Mouse (Mus musculus): ENCODE data around the gene Trem3.

Trem3 gene

DNA sequence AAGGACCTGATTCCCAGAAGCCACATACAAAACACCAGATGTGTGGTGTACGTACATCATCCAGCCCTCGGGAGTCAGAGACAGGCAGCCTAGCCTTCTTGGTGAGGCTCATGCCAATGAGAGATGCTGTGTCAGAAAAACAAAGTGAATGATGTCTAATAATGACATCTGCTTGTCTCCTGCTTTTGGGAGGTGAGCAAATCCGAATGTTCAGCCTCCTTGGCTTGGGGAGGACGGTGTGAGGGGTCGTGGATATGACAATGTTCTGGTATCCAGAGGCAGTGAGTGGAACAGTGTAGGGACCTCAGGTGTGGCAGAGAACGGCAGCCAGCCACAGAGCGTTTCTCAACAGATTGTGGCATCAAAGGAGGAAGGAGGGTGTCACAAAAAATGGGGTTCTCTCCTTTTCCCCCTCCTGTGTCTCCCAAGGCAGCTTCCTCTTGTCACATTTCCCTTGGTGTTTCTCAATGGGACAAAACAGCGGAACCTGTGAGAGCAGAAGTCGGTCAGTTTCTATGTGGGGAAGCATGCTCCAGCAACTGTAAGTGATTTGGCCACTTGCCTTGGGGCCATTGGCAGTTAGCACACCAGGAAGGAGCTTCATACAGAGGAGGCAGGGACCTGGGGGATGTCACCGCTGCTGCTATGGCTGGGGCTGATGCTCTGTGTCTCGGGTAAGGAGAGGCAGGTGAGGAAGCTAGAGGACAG lies at the start of gene Trem3:
Trem3 (plus strand) TSS at position 557 of the 708 bp plus-strand sequence.
- in situ Hi-C loops (cut with MseI, MboI) = no loop called here

DNA sequence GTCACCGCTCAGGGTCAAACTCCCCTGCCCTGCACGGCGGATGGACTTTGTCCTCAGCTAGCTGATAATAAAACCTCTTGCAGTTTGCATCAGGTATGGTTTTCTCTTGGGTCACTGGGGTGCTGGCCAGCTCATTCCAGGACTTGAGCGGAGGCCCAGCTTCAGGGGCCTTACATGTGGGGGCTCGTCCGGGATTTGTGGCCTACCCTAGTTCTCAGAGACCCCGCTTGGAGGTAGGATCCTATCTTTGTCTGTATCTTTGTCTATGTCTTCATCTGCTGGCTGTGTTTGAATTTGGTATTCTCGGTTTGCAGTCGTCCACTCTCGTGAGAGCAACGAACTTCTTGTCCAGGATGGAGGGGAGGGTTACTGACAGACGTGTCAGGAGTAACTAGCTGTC lies 44.5 kb upstream of the Trem3 start:
- in situ Hi-C loops (cut with MseI, MboI) = loop anchor here in 1 of 2 experiments (10.0 kb wide), 1 partner anchor 132 kb away; no protein-coding TSS in a partner anchor

DNA sequence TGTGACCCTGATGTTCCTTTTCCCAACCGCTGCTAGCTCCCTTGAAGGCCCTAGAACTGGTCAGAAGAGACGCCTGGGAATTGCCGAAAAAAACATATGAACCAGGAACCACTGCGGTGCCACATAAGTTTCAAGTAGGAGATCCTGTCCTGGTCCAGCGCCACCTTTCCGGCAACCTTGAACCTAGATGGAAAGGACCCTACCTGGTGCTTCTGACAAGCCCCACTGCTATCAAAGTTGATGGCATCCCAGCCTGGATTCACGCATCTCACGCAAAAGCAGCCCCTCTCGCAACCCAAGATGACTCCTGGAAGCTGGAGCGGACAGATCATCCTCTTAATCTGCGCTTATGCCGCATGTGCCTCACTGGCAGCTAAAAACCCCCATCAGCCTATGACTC lies 35.0 kb upstream of the Trem3 start:
- in situ Hi-C loops (cut with MseI, MboI) = no loop called here

DNA sequence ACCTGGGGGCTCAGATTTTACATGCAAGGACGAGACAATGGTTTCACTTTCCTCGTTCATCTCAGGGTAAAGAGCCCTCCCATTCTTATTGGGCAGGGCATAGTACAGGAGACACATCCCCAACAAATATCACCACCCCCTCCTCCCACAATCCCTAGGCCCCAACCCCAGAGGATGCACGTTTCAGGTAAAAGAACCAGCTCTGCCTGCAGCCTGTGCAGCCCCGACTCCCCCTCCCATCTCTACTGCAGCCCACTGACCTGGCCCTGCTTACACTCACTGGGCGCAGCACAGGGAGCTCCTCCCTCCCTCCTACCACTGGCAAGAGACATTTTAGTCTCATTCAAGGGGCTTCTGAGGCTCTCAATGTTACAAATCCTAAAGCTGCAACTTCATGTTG lies 34.1 kb upstream of the Trem3 start:
- in situ Hi-C loops (cut with MseI, MboI) = no loop called here

DNA sequence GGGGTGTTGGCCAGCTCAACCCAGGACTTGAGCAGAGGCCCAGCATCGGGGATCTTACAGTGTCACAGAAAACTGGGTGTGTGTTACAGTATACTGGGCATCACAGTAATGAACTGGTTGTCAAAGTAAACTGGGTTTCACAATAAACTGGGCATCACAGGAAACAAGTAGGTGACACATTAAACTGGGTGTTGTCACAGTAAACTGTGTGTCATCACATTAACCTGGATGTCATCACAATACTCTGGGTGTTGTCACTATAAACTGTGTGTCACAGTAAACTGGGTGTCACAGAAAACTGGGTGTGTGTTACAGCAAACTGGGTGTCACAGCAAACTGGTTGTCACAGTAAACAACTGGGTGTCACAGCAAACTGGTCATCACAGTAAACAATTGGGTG lies 32.1 kb upstream of the Trem3 start:
- in situ Hi-C loops (cut with MseI, MboI) = no loop called here

DNA sequence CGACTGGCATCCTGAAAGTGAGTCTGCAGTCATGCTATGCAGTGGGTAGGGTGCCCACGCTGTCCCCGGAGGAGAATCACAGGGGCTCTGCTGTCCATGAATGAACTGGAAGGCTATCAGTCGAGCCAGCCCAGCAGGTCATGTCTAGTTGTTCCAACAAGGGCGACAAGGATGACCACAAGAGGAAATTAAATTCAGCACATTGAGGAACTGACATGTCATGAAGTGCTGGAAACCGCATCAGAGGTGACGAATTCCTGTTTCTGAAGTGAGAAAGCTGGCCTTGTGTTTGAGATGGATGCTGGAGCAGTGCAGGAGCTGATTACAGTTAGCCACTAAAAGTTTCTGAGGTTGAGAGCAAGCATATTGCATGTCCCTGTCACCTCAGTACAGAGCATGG lies 16.9 kb upstream of the Trem3 start:
- in situ Hi-C loops (cut with MseI, MboI) = no loop called here

DNA sequence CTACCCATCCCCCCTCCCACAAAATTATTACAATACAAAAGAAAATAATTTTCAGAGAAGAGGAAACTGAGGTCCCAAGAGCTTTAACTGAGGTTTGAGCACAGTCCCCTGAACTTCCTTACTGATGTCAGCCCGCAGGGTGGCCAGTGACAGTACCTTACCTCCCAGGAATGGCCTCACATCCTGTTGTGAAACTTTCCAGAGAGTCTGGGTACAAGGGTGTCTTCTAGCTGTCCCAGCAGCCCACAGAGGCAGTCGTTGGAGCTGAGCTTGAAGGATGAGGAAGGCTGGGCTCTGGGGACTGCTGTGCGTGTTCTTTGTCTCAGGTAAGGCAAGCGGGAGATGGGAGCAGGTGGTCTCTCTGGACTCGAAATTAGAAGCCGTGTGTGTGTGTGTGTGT lies 15.1 kb upstream of the Trem3 start, which contains the start of gene Trem1:
Trem1 (plus strand) TSS at position 251 of the 400 bp plus-strand sequence.
- in situ Hi-C loops (cut with MseI, MboI) = no loop called here

DNA sequence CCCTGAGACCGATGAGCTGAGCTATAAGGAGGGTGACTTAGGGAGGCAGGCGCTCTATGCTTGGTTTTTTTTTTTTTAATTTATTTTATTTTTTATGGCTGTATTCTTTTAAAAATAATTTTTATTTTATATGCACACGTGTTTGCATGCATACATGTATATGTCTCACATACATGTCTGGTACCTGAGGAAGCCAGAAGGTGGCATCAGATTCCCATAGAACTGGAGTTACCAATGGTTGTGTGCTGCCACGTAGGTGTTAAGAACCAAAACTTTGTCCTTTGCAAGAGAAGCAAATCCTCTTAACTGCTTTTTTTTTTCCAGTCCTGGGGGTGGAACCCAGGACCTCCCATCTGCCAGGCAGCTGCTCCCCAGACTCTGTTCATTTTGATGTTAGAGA lies 13.8 kb upstream of the Trem3 start:
- in situ Hi-C loops (cut with MseI, MboI) = no loop called here

DNA sequence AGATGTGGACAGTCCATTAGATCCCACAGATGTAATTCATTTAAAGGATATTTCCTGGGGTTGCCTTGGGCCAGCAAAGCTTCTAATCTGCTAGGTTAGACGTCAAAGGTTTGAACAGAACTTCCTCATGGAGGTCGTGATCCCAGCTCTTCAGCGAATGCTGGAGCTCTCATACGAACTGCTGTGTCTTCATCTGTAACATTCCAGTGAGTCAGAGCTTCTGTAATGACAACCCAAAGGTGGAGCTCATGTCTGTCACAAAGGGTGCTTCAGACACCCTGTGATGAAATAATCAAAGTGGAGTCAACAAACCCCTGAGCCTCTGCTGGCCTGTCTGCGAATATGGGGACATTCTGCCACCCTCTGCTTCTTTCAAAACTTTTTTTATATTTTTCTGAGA lies 13.0 kb upstream of the Trem3 start:
- in situ Hi-C loops (cut with MseI, MboI) = no loop called here

DNA sequence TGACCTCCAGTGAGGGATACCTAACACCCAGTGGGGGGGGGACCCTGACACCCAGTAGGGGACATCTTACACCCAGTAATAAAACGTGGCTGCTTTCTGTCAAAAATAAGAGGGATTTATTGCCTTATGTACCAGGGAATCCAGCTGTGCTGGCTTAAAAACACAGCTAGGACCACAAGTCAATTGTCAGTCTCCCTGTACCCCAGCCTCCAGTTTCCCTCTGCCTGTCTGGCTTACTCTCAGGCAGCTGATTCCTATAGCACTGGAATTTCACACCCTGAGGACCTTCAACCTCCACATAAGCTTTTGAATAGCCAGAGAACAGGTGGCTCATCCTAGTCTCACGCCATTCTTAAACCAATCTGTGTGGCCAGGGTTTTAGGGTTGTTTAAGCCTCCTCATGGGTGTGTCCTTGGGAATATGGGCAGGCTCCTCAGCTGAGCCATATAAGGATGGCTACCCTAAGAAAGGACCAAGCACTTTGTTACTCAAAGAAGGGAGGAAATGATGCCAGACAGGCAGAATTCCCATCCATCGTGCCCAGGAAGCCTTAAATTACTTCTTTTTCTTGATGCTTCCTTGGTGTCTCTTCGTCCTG lies 11.7 kb upstream of the Trem3 start:
- in situ Hi-C loops (cut with MseI, MboI) = no loop called here

DNA sequence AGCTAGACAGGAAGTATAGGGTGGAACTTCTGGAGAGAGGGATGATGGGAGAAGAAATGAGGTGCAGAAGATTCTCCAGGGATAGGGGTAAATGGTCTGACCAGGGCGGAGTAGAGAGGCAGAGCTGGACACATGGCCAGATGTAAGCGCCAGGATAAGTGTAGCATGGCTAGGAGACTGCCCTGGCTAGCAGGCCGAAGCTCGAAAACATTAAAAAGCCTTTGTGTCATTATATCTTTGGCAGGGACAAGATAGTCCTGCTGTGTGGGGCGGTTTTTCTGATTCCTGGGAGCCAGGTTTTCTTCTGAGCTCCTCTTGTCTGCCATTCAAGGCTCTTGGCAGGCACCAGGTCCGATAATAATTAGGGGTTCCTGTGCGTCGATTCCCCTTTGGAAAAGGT lies 10.0 kb upstream of the Trem3 start:
- in situ Hi-C loops (cut with MseI, MboI) = no loop called here

DNA sequence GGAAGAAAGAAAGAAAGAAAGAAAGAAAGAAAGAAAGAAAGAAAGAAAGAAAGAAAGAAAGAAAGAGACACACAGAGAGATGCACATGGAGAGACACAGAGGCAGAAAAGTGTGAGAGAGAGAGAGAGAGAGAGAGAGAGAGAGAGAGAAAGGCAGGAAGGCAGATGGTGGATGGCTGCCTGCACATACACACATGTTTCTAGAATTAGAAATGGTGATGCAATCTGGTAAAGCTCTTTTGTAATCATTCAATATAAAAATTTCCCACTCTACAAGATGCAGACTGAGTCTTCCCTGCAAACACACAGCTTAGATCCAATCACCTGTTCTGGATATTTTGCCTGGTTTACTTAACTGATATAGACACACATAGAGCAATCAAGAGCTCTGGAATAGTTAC lies 1.5 kb downstream of the Trem3 start:
- in situ Hi-C loops (cut with MseI, MboI) = no loop called here

DNA sequence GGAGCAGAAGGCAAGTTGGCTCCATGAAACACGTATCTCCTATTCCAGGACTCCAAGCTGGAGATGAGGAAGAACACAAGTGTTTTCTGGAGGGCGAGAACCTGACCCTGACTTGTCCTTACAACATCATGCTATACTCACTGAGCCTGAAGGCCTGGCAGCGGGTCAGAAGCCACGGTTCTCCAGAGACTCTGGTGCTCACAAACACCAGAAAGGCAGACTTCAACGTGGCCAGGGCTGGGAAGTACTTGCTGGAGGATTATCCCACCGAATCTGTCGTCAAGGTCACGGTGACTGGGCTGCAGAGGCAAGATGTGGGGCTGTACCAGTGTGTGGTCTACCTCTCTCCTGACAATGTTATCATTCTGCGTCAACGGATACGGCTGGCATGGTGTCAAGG lies 1.9 kb downstream of the Trem3 start:
- in situ Hi-C loops (cut with MseI, MboI) = no loop called here

DNA sequence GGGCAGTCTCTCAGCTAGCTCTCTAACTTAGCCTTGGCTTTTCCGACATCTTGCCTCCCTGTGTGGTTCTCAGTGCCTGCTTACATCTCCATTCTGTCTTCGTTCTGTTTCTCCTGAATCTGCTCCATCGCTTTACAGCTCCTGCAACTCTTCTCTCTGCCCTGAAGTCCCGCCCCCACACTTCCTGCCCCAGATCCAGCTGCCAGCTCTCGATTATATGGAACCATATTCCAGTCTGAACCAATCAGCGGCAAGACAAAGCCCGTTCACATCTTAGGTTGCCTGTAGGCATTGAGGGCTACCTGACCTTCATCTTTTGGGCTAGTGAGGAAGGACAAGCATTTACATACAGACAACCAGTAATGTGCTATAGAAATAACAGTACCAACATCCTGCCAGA lies 3.1 kb downstream of the Trem3 start:
- in situ Hi-C loops (cut with MseI, MboI) = no loop called here

DNA sequence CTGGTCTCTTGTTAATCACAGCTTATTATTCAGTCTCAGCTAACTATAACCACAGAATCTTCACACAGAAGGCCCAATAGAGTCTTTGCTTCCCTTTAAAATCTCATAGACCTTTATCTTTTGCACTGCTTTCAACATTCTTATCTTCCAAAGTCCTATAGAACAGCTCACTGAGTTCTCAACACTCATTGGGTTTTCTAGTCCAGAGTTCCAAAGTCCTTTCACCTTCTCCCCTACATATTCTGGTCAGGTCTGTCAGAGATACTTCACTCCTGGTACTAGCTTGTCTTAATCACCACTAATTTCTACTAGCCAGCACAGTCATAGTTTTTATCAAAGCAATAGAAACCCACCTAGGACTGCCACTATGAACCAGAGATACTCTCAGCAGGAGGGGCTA lies 9.0 kb downstream of the Trem3 start:
- in situ Hi-C loops (cut with MseI, MboI) = no loop called here

DNA sequence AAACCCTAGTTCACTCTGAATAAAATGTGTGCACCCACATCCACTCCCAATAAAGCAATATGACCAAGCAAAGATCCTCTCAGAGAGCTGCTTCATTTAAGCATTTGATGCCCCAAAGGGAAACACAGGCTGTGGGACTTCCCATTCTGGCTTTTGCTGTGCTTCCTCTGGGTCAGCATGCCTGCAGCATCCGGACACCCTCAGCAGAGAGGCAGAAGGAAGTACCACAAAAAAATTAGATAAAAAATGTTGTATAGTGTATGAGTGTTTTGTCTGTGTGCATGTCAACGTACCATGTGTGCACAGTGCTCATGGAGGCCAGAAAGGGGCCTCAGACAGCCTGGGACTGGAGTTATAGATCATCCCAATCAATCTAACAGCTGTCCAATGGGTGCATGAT lies 14.3 kb downstream of the Trem3 start:
- in situ Hi-C loops (cut with MseI, MboI) = no loop called here

DNA sequence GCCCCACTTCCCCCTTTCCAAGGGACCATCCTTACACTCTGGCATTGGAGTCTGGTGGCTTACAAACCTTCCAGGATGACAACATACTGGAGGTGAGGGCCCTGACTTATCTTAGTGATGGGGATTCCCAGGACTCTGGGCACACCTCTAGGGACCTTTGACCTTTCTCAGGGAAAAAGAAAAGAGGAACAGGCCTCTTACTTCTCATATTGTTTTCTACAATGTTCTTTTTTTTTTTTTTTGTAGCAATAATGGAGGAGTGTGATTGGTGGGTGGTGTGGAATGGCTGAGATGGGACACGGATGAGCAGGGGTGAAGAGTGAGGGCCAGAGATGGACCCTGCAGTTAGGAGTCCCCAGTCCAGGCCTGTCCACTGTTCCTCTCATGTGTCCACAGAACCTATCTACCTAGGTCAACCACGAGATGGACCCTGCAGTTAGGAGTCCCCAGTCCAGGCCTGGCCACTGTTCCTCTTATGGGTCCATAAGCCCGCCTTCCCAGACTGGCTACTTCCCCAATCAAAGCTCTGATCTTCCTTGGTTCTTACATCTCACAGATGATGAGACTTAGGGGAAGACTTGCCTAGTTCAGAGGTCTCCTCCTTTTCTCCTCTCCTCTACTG lies 16.3 kb downstream of the Trem3 start, which contains the start of gene Treml4:
Treml4 (plus strand) TSS at position 555 of the 622 bp plus-strand sequence.
- in situ Hi-C loops (cut with MseI, MboI) = no loop called here

DNA sequence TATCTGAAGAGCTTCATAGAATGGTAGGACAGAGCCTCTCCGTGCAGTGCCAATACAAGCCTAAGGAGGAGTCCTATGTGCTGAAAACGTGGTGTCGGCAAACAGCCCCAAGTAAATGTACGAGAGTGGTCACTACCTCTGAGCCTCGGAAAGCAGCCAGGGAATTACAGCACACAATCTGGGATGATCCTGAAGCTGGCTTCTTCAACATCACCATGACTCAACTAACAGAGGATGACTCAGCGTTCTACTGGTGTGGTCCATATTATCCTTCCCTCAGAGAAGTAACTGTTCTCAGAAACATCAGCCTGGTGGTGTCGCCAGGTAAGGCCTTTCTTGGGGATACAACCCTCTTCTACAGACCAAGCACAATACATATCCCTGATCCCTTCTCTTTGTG lies 17.1 kb downstream of the Trem3 start:
- in situ Hi-C loops (cut with MseI, MboI) = no loop called here

DNA sequence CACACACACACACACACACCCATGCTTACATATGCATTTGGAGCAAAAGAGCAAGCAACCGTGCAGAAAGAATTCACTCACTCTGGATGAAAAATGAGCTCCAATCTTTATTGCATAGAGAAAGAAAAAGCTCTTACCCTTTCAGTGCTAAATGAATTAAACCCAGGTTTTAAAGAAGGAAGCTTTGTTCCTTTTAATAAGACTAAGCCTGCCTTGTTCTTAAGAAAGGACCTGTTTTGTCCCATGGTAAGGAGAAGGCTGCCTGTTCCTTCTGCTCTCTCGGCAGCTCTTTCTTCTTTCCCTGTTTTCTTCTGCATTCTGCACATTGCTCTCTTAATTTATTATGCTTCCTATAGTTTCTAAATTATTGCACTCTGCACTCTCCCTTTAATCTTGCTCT lies 18.6 kb downstream of the Trem3 start:
- in situ Hi-C loops (cut with MseI, MboI) = no loop called here

DNA sequence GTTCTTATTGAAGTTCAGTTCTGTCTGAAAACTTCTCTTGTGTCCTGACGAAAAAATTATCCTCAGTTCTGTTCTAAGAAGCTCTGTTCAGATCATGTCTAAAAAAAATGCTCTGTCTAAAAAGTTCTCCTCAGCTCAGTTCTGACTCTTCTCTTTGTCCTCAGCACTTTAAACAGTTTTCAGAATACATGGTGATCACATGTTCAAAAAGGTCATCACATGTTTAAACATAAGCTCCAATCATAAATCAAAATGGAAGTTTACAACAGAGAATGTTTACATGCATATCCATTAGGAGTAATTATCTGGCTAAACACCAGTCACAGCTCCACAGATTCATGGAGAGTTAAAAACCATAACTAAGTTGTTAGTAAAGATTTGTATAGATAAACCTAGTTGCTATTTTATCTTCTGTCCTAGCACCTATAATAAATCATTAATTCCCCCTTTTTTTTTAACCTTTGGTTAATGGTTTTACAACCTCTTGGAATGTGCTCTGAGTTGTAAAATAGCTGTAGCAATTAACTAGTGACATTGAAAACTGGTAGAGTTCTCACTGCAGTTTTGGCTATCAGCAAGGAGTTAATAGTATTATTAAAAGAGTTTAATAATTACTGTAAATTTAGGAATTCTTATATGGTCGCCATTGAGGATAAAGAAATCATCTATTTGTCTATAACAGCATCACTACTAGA lies 19.2 kb downstream of the Trem3 start:
- in situ Hi-C loops (cut with MseI, MboI) = no loop called here

DNA sequence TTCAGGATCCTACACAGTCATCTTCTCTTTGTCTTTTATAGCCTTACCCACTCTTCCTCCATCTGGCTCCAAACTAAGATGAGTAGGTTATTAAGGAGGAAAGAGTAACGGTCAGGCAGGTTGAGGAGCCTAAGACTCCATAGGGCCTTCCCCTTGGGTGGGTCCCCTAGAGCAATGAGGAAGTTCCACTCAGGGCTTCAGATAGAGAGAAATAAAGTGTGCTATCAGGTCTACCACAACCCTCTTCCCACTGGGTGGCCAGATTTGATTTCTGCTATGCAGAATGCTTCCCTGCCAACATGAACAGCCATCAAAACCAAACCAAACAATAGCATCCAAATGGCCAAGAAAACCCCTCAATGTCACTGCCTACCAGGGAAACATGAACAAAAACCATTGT lies 20.0 kb downstream of the Trem3 start:
- in situ Hi-C loops (cut with MseI, MboI) = no loop called here

DNA sequence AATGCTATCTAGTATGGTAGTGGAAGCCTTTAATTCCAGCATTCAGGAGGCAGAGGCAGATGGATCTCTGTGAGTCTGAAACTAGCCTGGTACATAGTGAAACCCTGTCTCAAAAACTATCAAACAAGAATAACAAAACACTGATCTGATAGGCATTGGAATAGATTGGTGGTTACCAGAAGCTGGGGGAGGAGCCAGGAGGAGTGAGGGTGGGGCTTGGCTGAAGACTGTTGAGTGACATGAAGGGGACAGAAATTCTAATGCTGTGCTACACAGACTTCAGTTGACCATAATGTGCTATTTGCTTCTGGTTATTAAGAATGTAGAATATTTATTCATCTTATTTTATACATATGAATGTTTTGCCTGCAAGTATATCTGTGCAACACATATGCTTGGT lies 20.7 kb downstream of the Trem3 start:
- in situ Hi-C loops (cut with MseI, MboI) = no loop called here

Measured in mouse trophoblast stem cell (cell line).